Mouse (Mus musculus) lung, postnatal 0 days (tissue): Measurements from ENCODE around the gene Slc31a2. TPM values are rescaled to one million over a fixed set of nuclear protein-coding genes. Genes with fewer than 3 reads are reported as not detected.

Experiments
- ATAC-seq: fragments of 200-750 bp; cut with Nextera tagmentation; 2 replicates; pipeline ENCODE4 v1.8.0; 2017; ENCODE audit warnings: moderate library complexity
- DNase-seq: peaks from one replicate; pipeline ENCODE4 v3.0.0-alpha.2; 2016; ENCODE audit warnings: low spot score
- H3K27ac ChIP-seq: fragments of 300-500 bp; sonication (generic); 2 replicates; pipeline ENCODE4 v1.5.1; 2014; ENCODE audit warnings: antibody characterized with exemption, mild to moderate bottlenecking, low read length, mixed read lengths
- H3K27me3 ChIP-seq: fragments of 300-500 bp; sonication (generic); replicated peaks from 2 replicates; pipeline ENCODE4 v1.6.1; 2014; ENCODE audit warnings: low read length, mixed read lengths; ENCODE audit not compliant: insufficient read depth
- H3K36me3 ChIP-seq: fragments of 300-500 bp; sonication (generic); 2 replicates; pipeline ENCODE4 v1.6.1; 2014; ENCODE audit warnings: low read length, mixed read lengths; ENCODE audit not compliant: insufficient read depth
- H3K4me1 ChIP-seq: fragments of 300-500 bp; sonication (generic); 2 replicates; pipeline ENCODE4 v1.6.1; 2014; ENCODE audit warnings: antibody characterized with exemption, low read depth, low read length, mixed read lengths; ENCODE audit not compliant: insufficient read depth
- H3K4me2 ChIP-seq: fragments of 300-500 bp; sonication (generic); replicated peaks from 2 replicates; pipeline ENCODE4 v1.6.1; 2014; ENCODE audit warnings: low read depth, mild to moderate bottlenecking, low read length, moderate library complexity, mixed read lengths
- H3K4me3 ChIP-seq: fragments of 300-500 bp; sonication (generic); 2 replicates; pipeline ENCODE4 v1.5.1; 2014; ENCODE audit warnings: low read depth, low read length
- H3K9ac ChIP-seq: fragments of 300-500 bp; sonication (generic); replicated peaks from 2 replicates; pipeline ENCODE4 v1.6.1; 2014; ENCODE audit warnings: low read depth, mild to moderate bottlenecking
- H3K9me3 ChIP-seq: fragments of 300-500 bp; sonication (generic); 2 replicates; pipeline ENCODE4 v1.6.1; 2016; ENCODE audit warnings: low read length, mixed read lengths
- CTCF ChIP-seq: IDR thresholded peaks from 2 replicates; pipeline ENCODE4 v1.5.1; 2016; ENCODE audit warnings: antibody characterized with exemption, mild to moderate bottlenecking
- EP300 ChIP-seq: IDR thresholded peaks from 2 replicates; pipeline ENCODE4 v1.6.1; 2016; ENCODE audit warnings: antibody characterized with exemption, mild to moderate bottlenecking, control low read depth
- WGBS: fragments of 180-500 bp; shearing (Covaris S2); extraction: QIAGEN DNeasy Blood & Tissue Kit; methylation state at CpG from one replicate; pipeline ENCODE4 v1.1.7; 2014; 5-methylcytosine and 5-hydroxymethylcytosine counted together
- polyA plus RNA-seq: library from polyadenylated mRNA; unstranded; fragments of >200 nt; fragmentation: Nextera tagmentation; extraction: Ambion mirVana; gene quantifications from 2 replicates; pipeline ENCODE4 v1.2.1, GENCODE M21; 2015

Gene Slc31a2
- polyA plus RNA-seq, 1 experiment from 2014 or later: 25.5 TPM

DNA sequence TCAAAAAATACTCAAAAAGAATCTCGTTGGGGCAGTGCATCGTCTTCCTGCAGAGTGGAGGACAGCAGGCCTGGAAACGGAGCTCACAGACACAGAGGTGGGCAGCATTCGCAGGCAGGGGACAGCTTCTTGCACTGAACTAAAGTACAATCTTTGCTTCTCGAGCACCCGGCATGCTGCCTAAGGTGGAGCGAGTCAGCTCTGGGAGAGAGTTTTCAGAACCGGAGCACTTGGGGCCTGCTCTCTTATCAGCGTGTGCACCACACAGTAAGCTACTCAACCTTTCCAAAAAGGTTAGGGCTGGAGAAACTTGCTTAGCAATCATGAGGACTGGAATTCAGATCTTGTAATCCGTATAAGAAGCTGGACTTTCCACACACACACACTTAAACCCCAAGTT lies 14.3 kb downstream of the Slc31a2 start:
- Histone ChIP-seq H3K4me1 (no peaks in the 10 kb centered on the region), H3K4me2 (no peak overlapping the region), H3K36me3 (no peaks in the 10 kb centered on the region), H3K4me3 (no peak overlapping the region), H3K27me3 (no peaks in the 10 kb centered on the region), H3K9ac (no peak overlapping the region), H3K9me3 (no peaks in the 10 kb centered on the region), H3K27ac (no peak overlapping the region)
- WGBS: 52% methylated on average over 10 of the region's 10 CpGs
- TF ChIP-seq CTCF (no peak), EP300 (no peak)
- DNase-seq (peak; percentile 28), ATAC-seq (peak; percentile 23; the same call in 1 of the 2 replicates)

DNA sequence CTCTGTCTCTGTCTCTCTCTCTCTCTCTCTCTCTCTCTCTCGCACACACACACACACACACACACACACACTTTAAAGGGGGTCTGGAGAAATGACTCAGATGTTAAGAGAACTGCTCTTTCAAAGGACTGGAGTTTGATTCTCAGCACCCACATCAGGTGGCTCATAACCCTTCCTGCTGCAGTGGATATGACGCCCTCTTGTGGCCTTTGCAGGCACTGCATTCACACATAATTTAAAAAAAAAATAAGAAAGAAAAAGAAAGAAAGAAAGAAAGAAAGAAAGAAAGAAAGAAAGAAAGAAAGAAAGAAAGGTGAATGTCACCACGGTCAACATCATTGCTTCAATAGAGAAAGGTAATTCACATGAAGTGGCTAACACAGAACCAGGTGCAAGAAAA lies 14.9 kb downstream of the Slc31a2 start:
- TF ChIP-seq EP300 (no peak), CTCF (peak; percentile 25; the same call in 1 of the 2 replicates)

DNA sequence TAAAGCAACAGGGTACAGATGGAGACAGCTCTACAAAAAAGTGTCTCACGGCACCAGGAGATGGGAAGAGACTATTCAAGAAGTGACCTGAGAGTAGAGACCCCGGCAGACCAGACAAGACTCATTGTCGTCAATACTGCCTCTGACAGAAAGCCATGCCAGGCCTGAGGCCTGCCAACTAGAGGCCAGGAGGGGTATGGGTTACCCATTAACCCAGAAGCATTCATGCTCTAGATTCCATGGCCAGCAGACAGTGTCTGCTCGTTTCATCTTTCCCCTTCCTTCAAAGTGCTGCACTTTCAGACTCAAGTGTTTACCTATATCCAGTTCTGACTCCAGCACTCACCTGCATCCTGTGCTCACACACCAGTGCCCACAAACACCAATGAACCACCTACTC lies 15.7 kb downstream of the Slc31a2 start:
- no peak overlapping the region for H3K4me3 ChIP-seq
- peak; percentile 53; the same call in 1 of the 2 replicates for ATAC-seq
- H3K4me1 ChIP-seq: no peaks in the 10 kb centered on the region
- WGBS: 45% methylated on average over 4 of the region's 4 CpGs
- H3K4me2 ChIP-seq: no peak overlapping the region
- H3K9ac ChIP-seq: no peak overlapping the region
- DNase-seq: peak; percentile 41
- no peak for TF ChIP-seq EP300
- peak; percentile 38 for TF ChIP-seq CTCF
- no peaks in the 10 kb centered on the region for H3K9me3 ChIP-seq
- H3K27ac ChIP-seq: no peak overlapping the region
- H3K27me3 ChIP-seq: no peaks in the 10 kb centered on the region
- no peaks in the 10 kb centered on the region for H3K36me3 ChIP-seq

More for the DNA sequence above, 14.9 kb downstream of the Slc31a2 start:
- H3K27ac ChIP-seq: no peak overlapping the region
- DNase-seq: no peak
- no peaks in the 10 kb centered on the region for H3K36me3 ChIP-seq
- WGBS: 65% methylated on average over 3 of the region's 3 CpGs
- no peaks in the 10 kb centered on the region for H3K9me3 ChIP-seq
- no peak overlapping the region for H3K4me3 ChIP-seq
- H3K27me3 ChIP-seq: no peaks in the 10 kb centered on the region
- H3K4me1 ChIP-seq: no peaks in the 10 kb centered on the region
- no peak for ATAC-seq
- no peak overlapping the region for H3K9ac ChIP-seq
- H3K4me2 ChIP-seq: no peak overlapping the region

DNA sequence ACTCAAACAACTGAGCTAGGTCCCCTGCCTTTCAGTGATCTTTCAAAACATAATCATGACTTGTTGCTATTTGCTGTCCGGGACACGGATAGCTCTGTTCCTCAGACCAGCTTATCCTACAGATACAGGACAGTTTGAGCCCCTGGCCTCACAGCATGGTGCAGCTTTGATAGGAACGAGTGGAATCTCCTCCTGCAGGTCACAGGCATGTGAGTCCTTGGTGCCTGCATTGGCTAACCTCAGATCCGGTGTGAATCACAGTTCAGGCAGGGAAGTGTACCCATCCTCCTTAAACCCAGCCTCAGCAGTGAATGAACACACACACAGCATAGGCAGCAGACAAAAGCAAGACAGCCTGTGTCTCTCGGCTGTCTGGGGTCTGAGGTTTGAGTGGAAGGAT lies 19.0 kb downstream of the Slc31a2 start:
- Histone ChIP-seq H3K4me3 (no peak overlapping the region), H3K27me3 (no peaks in the 10 kb centered on the region), H3K36me3 (no peaks in the 10 kb centered on the region), H3K9me3 (no peaks in the 10 kb centered on the region), H3K27ac (no peak overlapping the region), H3K4me1 (no peaks in the 10 kb centered on the region), H3K9ac (no peak overlapping the region), H3K4me2 (no peak overlapping the region)
- ATAC-seq: no peak
- TF ChIP-seq CTCF (no peak), EP300 (no peak)
- no peak for DNase-seq
- 42% methylated on average over 5 of the region's 5 CpGs for WGBS

DNA sequence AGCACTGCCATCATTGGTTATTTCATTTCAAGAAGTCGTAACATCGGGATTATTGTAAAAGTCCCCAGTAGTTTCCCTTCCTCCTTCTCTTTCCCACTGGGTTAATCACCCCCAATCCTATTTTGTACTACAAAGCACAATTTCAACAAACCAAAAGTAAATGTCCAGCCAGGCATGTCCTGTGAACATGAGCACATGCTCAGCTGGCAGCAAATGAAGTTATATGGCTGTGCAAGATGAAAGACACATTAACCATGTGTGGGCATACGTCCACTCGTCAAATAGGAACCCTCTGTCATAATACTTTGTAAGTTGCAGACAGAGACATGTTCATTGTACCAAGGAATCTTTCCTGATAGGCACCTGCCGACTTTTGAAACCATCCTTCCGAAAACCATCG lies 20.6 kb downstream of the Slc31a2 start:
- no peak overlapping the region for H3K27ac ChIP-seq
- no peaks in the 10 kb centered on the region for H3K27me3 ChIP-seq
- no peak for DNase-seq
- no peak for ATAC-seq
- no peaks in the 10 kb centered on the region for H3K36me3 ChIP-seq
- 93% methylated on average over 7 of the region's 7 CpGs for WGBS
- no peak overlapping the region for H3K4me3 ChIP-seq
- peaks cover 4% of the 10 kb centered on the region; the same call in 1 of the 2 replicates for H3K4me1 ChIP-seq
- TF ChIP-seq EP300 (no peak), CTCF (no peak)
- H3K9me3 ChIP-seq: no peaks in the 10 kb centered on the region
- H3K4me2 ChIP-seq: no peak overlapping the region
- H3K9ac ChIP-seq: no peak overlapping the region

DNA sequence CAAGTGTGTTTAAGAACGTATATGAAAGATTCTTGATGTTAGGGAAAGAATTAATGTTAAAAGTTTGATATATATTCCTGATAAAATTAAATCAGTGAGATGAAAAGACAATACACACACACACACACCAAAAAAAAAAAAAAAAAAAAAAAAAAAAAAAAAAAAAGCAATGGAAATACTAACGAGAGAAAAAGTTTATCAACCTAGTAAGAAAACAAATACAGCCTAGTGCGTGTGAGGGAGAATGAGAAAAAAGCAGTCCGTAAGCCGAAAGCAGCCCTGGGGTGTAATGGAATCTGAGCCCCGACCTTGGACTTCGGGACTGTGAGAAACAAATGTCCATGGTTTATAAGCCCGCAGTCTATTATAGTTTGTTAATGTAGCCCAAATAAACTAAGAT lies 23.2 kb downstream of the Slc31a2 start:
- DNase-seq (no peak), ATAC-seq (no peak)
- WGBS: 70% methylated on average over 8 of the region's 8 CpGs
- no peaks in the 10 kb centered on the region for H3K27me3 ChIP-seq
- H3K27ac ChIP-seq: no peak overlapping the region
- H3K9ac ChIP-seq: no peak overlapping the region
- H3K4me2 ChIP-seq: no peak overlapping the region
- H3K4me3 ChIP-seq: no peak overlapping the region
- H3K36me3 ChIP-seq: no peaks in the 10 kb centered on the region
- peaks cover 6% of the 10 kb centered on the region; the same call in 1 of the 2 replicates for H3K4me1 ChIP-seq
- TF ChIP-seq CTCF: no peak
- TF ChIP-seq EP300: no peak
- H3K9me3 ChIP-seq: no peaks in the 10 kb centered on the region
